Mouse (Mus musculus) kidney, adult 2 months (tissue): ENCODE data around the gene Edf1.

Experiments used
- CTCF ChIP-seq: fragments of 200-500 bp; conservative IDR thresholded peaks from 2 replicates; pipeline ENCODE4 v1.5.1; 2011; ENCODE audit warnings: low read depth, mild to moderate bottlenecking, control low read depth, low read length, moderate library complexity, mixed read lengths; ENCODE audit not compliant: insufficient read depth, insufficient read length
- POLR2A ChIP-seq: fragments of 200-500 bp; IDR thresholded peaks from one replicate; pipeline ENCODE4 v1.6.1; 2011; ENCODE audit warnings: low read depth, low read length, control low read depth

GRCm38 (mm10) chr2:25568473-25569019 is 10.9 kb downstream of the Edf1 start:
- TF ChIP-seq CTCF (no peak), POLR2A (no peak)
